Mouse (Mus musculus) forebrain, embryonic 11.5 days (tissue): Measurements from ENCODE around the gene Tmcc2. TPM values are rescaled to one million over a fixed set of nuclear protein-coding genes. Genes with fewer than 3 reads are reported as not detected.
A peak's percentile ranks its signal among the peaks of the same experiment; 100 is the strongest.

Source experiments
- ATAC-seq: fragments of 200-750 bp; cut with Nextera tagmentation; replicated peaks from 2 replicates; pipeline ENCODE4 v1.8.0; 2017; ENCODE audit warnings: moderate TSS enrichment; ENCODE audit not compliant: low FRiP score
- DNase-seq: peaks from one replicate; pipeline ENCODE4 v3.0.0-alpha.2; 2017; ENCODE audit warnings: low spot score
- H3K27ac ChIP-seq: fragments of 300-500 bp; sonication (generic); 2 replicates; pipeline ENCODE4 v1.5.1; 2014; ENCODE audit warnings: low read depth, low read length
- H3K27me3 ChIP-seq: fragments of 300-500 bp; sonication (generic); 2 replicates; pipeline ENCODE4 v1.6.1; 2014; ENCODE audit warnings: mild to moderate bottlenecking, low read length, mixed read lengths; ENCODE audit not compliant: control insufficient read depth, insufficient read depth
- H3K36me3 ChIP-seq: fragments of 300-500 bp; sonication (generic); 2 replicates; pipeline ENCODE4 v1.6.1; 2014; ENCODE audit warnings: mild to moderate bottlenecking, low read length, moderate library complexity, mixed read lengths; ENCODE audit not compliant: control insufficient read depth, insufficient read depth
- H3K4me1 ChIP-seq: fragments of 300-500 bp; sonication (generic); replicated peaks from 2 replicates; pipeline ENCODE4 v1.6.1; 2014; ENCODE audit warnings: low read length, mixed read lengths; ENCODE audit not compliant: control insufficient read depth, insufficient read depth
- H3K4me2 ChIP-seq: fragments of 300-500 bp; sonication (generic); 2 replicates; pipeline ENCODE4 v1.6.1; 2014; ENCODE audit warnings: low read depth, mild to moderate bottlenecking, low read length, moderate library complexity, mixed read lengths; ENCODE audit not compliant: severe bottlenecking
- H3K4me3 ChIP-seq: fragments of 300-500 bp; sonication (generic); 2 replicates; pipeline ENCODE4 v1.5.1; 2014; ENCODE audit warnings: low read depth, low read length
- H3K9ac ChIP-seq: fragments of 300-500 bp; sonication (generic); 2 replicates; pipeline ENCODE4 v1.6.1; 2014; ENCODE audit warnings: low read length
- H3K9me3 ChIP-seq: fragments of 300-500 bp; sonication (generic); 2 replicates; pipeline ENCODE4 v1.6.1; 2016; ENCODE audit warnings: low read length, mixed read lengths; ENCODE audit not compliant: control insufficient read depth
- WGBS: fragments of 180-500 bp; shearing (Covaris S2); extraction: QIAGEN DNeasy Blood & Tissue Kit; methylation state at CpG from one replicate; pipeline ENCODE4 v1.1.7; 2014; 5-methylcytosine and 5-hydroxymethylcytosine counted together
- polyA plus RNA-seq: library from polyadenylated mRNA; unstranded; fragments of >200 nt; fragmentation: Nextera tagmentation; extraction: Ambion mirVana; gene quantifications from 2 replicates; pipeline ENCODE4 v1.2.1, GENCODE M21; 2014

Gene Tmcc2
- polyA plus RNA-seq, 1 experiment from 2014 or later = 16.1 TPM

DNA sequence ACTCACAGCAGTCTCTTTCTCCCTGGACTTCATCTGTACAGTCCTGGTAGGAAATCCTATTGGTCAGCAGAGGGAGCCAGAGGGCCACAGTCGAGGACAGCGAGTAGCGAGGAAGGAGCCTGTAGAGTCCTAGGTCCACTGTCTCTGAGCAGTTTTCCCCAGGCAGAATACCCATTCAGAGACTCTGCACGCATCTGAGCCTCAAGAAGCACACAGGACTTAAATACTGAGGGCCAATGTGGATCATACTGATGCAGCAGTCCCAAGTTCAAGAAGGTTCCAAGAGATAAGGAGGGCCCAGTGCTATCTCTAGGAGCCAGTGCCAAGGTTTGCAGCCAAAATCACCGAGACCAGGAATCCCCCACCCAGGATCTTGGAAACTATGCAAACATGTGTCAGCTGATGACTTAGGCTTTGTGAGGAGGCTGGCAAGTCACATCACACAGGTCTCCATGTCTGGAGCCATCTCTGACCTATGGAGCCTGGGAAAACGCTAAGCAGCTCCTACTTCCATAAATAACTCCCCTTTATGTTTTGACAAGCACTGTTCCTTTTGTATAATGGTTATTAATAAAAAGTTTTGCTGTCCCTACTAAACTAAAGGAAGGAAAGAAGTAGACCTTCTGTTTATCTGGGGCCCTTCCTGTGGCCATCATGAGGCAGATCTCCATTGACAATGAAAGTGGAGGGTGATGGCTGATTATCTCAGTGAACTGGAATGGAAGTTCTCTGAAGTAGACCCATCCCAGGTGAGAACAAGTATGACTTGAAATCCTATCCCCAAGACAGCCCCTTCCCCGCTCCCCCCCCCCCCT is 23.2 kb downstream of the Tmcc2 start:
- Histone ChIP-seq H3K4me3 (0 out of 2 replicates have a peak overlapping the region, but pooled peaks have one; percentile 11), H3K27ac (peak overlapping the region; percentile 27; the same call in 1 of the 2 replicates), H3K9ac (no peak overlapping the region), H3K27me3 (no peaks in the 10 kb centered on the region), H3K36me3 (no peaks in the 10 kb centered on the region), H3K9me3 (no peaks in the 10 kb centered on the region), H3K4me1 (peaks cover 5% of the 10 kb centered on the region; the same call in 1 of the 2 replicates), H3K4me2 (no peak overlapping the region)
- ATAC-seq = peak; percentile 82
- WGBS = 41% methylated on average over 7 of the region's 7 CpGs
- peak; percentile 83 for DNase-seq

DNA sequence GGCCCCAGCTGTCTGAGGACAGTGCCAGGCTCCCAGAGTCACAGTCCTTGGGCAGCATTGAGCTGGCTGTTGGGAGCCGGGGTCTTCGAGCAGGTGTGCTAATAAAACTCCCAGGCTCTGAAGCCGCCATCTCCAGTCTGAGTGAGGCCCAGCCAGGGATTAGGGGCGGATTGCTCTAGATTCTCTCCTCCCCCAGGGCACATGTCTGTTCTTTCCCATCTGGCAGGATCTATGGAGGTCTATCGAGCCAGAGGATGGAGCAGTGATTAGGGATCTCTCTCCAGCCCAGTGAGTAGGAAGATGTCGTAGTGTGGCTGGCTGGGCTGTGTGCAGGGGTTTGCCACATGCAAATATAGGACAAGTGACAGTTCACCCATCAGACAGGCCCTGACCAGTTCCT is 24.1 kb downstream of the Tmcc2 start:
- Histone ChIP-seq H3K9me3 (no peaks in the 10 kb centered on the region), H3K36me3 (no peaks in the 10 kb centered on the region), H3K4me3 (0 out of 2 replicates have a peak overlapping the region, but pooled peaks have one; percentile 11), H3K4me2 (no peak overlapping the region), H3K27me3 (no peaks in the 10 kb centered on the region), H3K4me1 (peaks cover 5% of the 10 kb centered on the region; the same call in 1 of the 2 replicates), H3K9ac (no peak overlapping the region), H3K27ac (no peak overlapping the region)
- DNase-seq = no peak
- ATAC-seq = peak; percentile 3; the same call in 1 of the 2 replicates
- WGBS = 80% methylated on average over 6 of the region's 6 CpGs

DNA sequence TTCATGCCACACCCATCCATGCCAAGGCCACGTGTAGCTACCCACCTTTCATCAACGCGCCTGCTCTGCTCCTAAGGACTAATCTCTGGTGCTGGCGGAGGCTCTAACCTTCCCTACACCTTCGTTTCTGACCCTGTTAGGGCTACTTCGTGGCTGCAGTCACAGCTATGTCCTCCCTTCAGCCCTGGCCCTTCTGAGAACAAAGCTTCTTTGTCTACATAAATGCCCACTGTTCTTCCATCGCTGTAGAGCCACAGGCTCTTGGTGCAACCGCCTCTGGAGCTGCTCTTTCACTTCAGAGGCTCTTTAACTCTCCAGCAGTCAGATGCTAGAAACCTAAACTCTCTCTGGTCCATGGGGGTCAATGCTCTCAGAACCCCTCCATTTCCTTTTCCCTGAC is 24.8 kb downstream of the Tmcc2 start:
- H3K4me2 ChIP-seq = no peak overlapping the region
- no peaks in the 10 kb centered on the region for H3K9me3 ChIP-seq
- no peaks in the 10 kb centered on the region for H3K36me3 ChIP-seq
- no peak for ATAC-seq
- no peak overlapping the region for H3K27ac ChIP-seq
- no peaks in the 10 kb centered on the region for H3K27me3 ChIP-seq
- H3K4me1 ChIP-seq = peaks cover 5% of the 10 kb centered on the region; the same call in 1 of the 2 replicates
- 49% methylated on average over 8 of the region's 8 CpGs for WGBS
- DNase-seq = no peak
- no peak overlapping the region for H3K4me3 ChIP-seq
- peak overlapping the region; percentile 7; the same call in 1 of the 2 replicates for H3K9ac ChIP-seq

DNA sequence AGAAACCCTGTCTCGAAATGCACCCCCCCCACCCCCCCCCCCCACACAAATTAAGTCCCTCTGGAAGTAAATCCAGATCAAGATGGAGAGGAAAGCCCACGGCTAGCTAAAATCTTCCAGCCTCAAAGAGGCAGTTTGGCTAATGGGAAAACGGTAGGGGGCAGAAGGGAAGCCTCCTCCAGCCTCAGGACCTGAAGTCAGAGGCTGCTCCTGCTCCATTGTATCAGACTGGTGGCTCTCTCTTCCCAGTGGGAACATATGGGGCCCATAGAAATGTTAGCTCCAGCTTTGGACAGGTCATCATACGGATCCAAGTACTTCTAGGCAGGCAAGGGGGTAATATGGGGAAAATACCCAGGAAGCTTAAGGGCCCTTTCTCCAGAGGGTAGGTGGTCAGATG is 25.4 kb downstream of the Tmcc2 start:
- Histone ChIP-seq H3K27me3 (no peaks in the 10 kb centered on the region), H3K4me3 (no peak overlapping the region), H3K9ac (no peak overlapping the region), H3K4me1 (peaks cover 5% of the 10 kb centered on the region; the same call in 1 of the 2 replicates), H3K27ac (no peak overlapping the region), H3K36me3 (no peaks in the 10 kb centered on the region; the same call in 1 of the 2 replicates), H3K4me2 (no peak overlapping the region), H3K9me3 (no peaks in the 10 kb centered on the region)
- 51% methylated on average over 4 of the region's 4 CpGs for WGBS
- no peak for DNase-seq
- no peak for ATAC-seq

DNA sequence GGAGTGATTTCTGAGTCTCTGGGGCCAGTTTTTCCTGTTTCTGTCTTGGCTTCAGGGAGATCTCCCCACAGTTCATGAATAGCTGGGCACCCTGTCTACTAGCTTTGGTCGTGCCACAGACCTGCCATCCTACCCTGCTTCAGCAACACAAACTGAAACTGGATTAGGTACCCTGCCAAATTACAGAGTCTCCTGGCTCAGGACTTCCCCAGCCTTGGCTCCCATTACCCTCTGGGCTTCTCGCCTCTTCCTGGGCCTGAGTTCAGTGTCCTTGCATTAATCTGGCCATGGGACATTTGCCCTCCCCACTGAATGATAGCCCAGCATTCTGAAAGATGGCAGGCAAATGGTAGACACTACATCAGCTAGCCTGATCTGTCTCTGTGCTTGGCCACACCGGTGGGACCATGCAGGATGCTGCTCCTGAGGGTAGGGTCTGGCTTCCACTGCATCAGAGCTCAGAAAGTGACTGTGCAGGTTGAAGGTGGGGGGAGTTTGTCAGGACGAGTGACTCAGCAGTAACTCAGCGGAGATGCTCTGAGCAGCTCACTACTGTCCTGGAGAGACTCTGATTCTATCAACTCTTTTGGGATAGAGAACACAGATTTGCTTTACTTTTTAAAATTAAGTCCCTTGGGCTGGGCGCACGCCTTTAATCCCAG is 26.1 kb downstream of the Tmcc2 start:
- no peak overlapping the region for H3K4me3 ChIP-seq
- WGBS = 85% methylated on average over 7 of the region's 7 CpGs
- no peaks in the 10 kb centered on the region for H3K9me3 ChIP-seq
- no peaks in the 10 kb centered on the region for H3K27me3 ChIP-seq
- ATAC-seq (no peak), DNase-seq (no peak)
- peaks cover 6% of the 10 kb centered on the region; the same call in 1 of the 2 replicates for H3K36me3 ChIP-seq
- peaks cover 5% of the 10 kb centered on the region; the same call in 1 of the 2 replicates for H3K4me1 ChIP-seq
- no peak overlapping the region for H3K9ac ChIP-seq
- no peak overlapping the region for H3K27ac ChIP-seq
- H3K4me2 ChIP-seq = no peak overlapping the region

DNA sequence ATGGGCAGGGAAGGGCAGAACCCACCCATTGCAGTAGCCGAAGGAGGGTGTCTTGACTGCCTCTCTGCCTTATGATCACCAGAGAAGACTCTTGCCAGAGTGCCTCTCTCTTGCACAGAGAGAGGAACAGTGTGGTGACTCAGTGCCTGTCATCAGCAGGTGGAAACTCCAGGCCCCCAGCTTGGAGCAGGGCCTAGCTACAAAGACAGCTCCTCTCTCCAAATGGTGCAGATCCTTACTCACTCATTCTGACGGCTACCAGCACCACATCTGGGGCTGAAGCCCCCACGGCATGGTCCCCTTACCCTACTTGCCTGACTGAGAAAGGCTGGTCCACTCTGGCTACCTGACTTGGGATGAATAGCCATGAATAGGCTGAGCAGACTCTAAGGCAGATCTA is 26.7 kb downstream of the Tmcc2 start:
- peaks cover 7% of the 10 kb centered on the region; the same call in 1 of the 2 replicates for H3K36me3 ChIP-seq
- H3K9me3 ChIP-seq = no peaks in the 10 kb centered on the region
- H3K27me3 ChIP-seq = no peaks in the 10 kb centered on the region
- no peak overlapping the region for H3K9ac ChIP-seq
- peaks cover 5% of the 10 kb centered on the region; the same call in 1 of the 2 replicates for H3K4me1 ChIP-seq
- no peak overlapping the region for H3K27ac ChIP-seq
- 90% methylated on average over 3 of the region's 3 CpGs for WGBS
- DNase-seq = no peak
- H3K4me3 ChIP-seq = no peak overlapping the region
- no peak for ATAC-seq
- no peak overlapping the region for H3K4me2 ChIP-seq

DNA sequence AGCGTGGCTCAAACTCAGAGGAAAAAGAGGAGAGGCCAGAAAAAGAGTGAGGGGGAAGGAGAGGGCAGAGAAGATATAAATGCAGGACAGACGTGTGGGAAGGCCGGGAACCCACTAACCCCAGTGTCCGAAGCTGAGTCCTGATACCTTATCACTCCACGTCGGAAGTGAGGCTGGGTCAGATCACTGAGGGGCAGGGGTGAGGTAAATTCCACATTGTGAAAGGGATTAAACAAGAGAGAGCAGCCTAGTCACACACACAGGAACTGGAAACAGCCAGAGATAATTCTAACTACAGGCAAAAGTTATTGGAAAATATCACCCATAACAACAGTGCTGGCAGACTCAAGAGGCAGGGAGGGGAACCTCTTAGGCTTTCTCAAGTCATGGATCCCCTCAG is 29.1 kb downstream of the Tmcc2 start:
- H3K9ac ChIP-seq = no peak overlapping the region
- no peak overlapping the region for H3K4me3 ChIP-seq
- no peak for ATAC-seq
- H3K27me3 ChIP-seq = no peaks in the 10 kb centered on the region
- no peak for DNase-seq
- WGBS = 86% methylated on average over 6 of the region's 6 CpGs
- H3K36me3 ChIP-seq = peaks cover 16% of the 10 kb centered on the region; the same call in 1 of the 2 replicates
- no peak overlapping the region for H3K4me2 ChIP-seq
- peaks cover 3% of the 10 kb centered on the region; the same call in 1 of the 2 replicates for H3K4me1 ChIP-seq
- H3K27ac ChIP-seq = no peak overlapping the region
- no peaks in the 10 kb centered on the region for H3K9me3 ChIP-seq

DNA sequence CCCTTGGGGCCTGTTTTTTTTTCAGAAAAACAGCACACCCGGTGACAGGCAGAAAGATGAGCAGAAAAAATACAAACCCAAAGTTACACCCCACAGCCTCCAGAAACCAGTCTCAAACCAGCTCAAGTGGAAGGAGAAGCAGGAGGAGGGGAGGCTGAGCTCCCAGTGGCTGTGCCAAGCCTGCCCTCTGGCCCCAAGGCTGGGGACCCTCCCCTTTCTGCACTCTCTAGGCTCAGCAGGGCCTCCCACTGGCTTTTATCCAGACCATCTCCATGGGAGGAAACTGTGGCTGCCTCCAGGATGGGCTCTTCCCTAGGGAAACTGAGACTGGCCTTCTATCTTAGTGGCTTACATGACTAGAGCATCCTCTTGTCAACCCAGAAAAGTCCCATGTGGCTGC is 34.2 kb downstream of the Tmcc2 start:
- H3K4me3 ChIP-seq = no peak overlapping the region
- H3K9me3 ChIP-seq = no peaks in the 10 kb centered on the region
- no peak overlapping the region for H3K4me2 ChIP-seq
- WGBS = 100% methylated on average over 1 of the region's 1 CpGs
- H3K36me3 ChIP-seq = peaks cover 16% of the 10 kb centered on the region; the same call in 1 of the 2 replicates
- ATAC-seq (no peak), DNase-seq (no peak)
- no peaks in the 10 kb centered on the region; the same call in 1 of the 2 replicates for H3K4me1 ChIP-seq
- no peak overlapping the region for H3K27ac ChIP-seq
- no peak overlapping the region for H3K9ac ChIP-seq
- H3K27me3 ChIP-seq = no peaks in the 10 kb centered on the region
